Mouse (Mus musculus) E14TG2a.4 (cell line): ENCODE results near the gene Rere.

Source experiments
- H3K27me3 ChIP-seq: 2 replicates; pipeline ENCODE4 v1.6.1; 2014; ENCODE audit warnings: low read length, control low read depth; ENCODE audit not compliant: insufficient read depth
- H3K36me3 ChIP-seq: 2 replicates; pipeline ENCODE4 v1.6.1; 2014; ENCODE audit warnings: low read length, control low read depth; ENCODE audit not compliant: insufficient read depth
- H3K4me1 ChIP-seq: replicated peaks from 2 replicates; pipeline ENCODE4 v1.6.1; 2014; ENCODE audit warnings: low read depth, low read length, control low read depth
- H3K4me3 ChIP-seq: replicated peaks from 2 replicates; pipeline ENCODE4 v1.5.1; 2014; ENCODE audit warnings: mild to moderate bottlenecking, low read length
- H3K9me3 ChIP-seq: 2 replicates; pipeline ENCODE4 v1.6.1; 2014; ENCODE audit warnings: low read length, control low read depth
- CTCF ChIP-seq: conservative IDR thresholded peaks from 2 replicates; pipeline ENCODE4 v1.5.1; 2014; ENCODE audit warnings: low read length
- NANOG ChIP-seq: IDR thresholded peaks from 2 replicates; pipeline ENCODE4 v1.6.1; 2014; ENCODE audit warnings: borderline replicate concordance, low read length, mixed read lengths
- POU5F1 ChIP-seq: IDR thresholded peaks from 2 replicates; pipeline ENCODE4 v1.6.1; 2014; ENCODE audit warnings: low read length, borderline replicate concordance

The Rere gene

GRCm38 (mm10) chr4:150248917-150249316, 32.5 kb upstream of the Rere start:
- no peaks in the 10 kb centered on the region for H3K27me3 ChIP-seq
- no peak for TF ChIP-seq CTCF
- TF ChIP-seq NANOG = no peak
- no peak for TF ChIP-seq POU5F1
- H3K4me1 ChIP-seq = peaks cover 79% of the 10 kb centered on the region
- H3K9me3 ChIP-seq = no peaks in the 10 kb centered on the region
- H3K4me3 ChIP-seq = no peak overlapping the region
- peaks cover 78% of the 10 kb centered on the region for H3K36me3 ChIP-seq

GRCm38 (mm10) chr4:150249731-150250270, 31.6 kb upstream of the Rere start:
- Histone ChIP-seq H3K4me1 (peaks cover 75% of the 10 kb centered on the region), H3K27me3 (no peaks in the 10 kb centered on the region), H3K36me3 (peaks cover 77% of the 10 kb centered on the region), H3K4me3 (no peak overlapping the region), H3K9me3 (no peaks in the 10 kb centered on the region)
- TF ChIP-seq CTCF = no peak
- TF ChIP-seq NANOG = no peak
- no peak for TF ChIP-seq POU5F1

- H3K36me3 ChIP-seq = peaks cover 73% of the 10 kb centered on the region
- H3K4me3 ChIP-seq = 0 out of 2 replicates have a peak overlapping the region, but pooled peaks have one; percentile 7
- H3K9me3 ChIP-seq = no peaks in the 10 kb centered on the region
- no peaks in the 10 kb centered on the region for H3K27me3 ChIP-seq
- TF ChIP-seq CTCF = no peak
- no peak for TF ChIP-seq POU5F1
- no peak for TF ChIP-seq NANOG
- H3K4me1 ChIP-seq = peaks cover 72% of the 10 kb centered on the region
These were observed 30.7 kb upstream of the Rere start for GRCm38 (mm10) chr4:150250549-150251422.

GRCm38 (mm10) chr4:150254416-150254815, 27.0 kb upstream of the Rere start:
- H3K27me3 ChIP-seq = no peaks in the 10 kb centered on the region
- peaks cover 42% of the 10 kb centered on the region for H3K36me3 ChIP-seq
- no peak overlapping the region for H3K4me3 ChIP-seq
- TF ChIP-seq CTCF = no peak
- peaks cover 70% of the 10 kb centered on the region for H3K4me1 ChIP-seq
- no peaks in the 10 kb centered on the region for H3K9me3 ChIP-seq

GRCm38 (mm10) chr4:150255181-150255580, 26.3 kb upstream of the Rere start:
- peaks cover 70% of the 10 kb centered on the region for H3K4me1 ChIP-seq
- no peaks in the 10 kb centered on the region for H3K27me3 ChIP-seq
- peaks cover 34% of the 10 kb centered on the region for H3K36me3 ChIP-seq
- H3K9me3 ChIP-seq = no peaks in the 10 kb centered on the region
- no peak overlapping the region for H3K4me3 ChIP-seq
- TF ChIP-seq POU5F1 (no peak), NANOG (no peak), CTCF (no peak)

GRCm38 (mm10) chr4:150257252-150258204, 23.9 kb upstream of the Rere start:
- H3K27me3 ChIP-seq = no peaks in the 10 kb centered on the region
- TF ChIP-seq CTCF = peak; percentile 92
- TF ChIP-seq POU5F1 = no peak
- H3K9me3 ChIP-seq = no peaks in the 10 kb centered on the region
- peak overlapping the region; percentile 65 for H3K4me3 ChIP-seq
- peaks cover 72% of the 10 kb centered on the region for H3K4me1 ChIP-seq
- H3K36me3 ChIP-seq = peaks cover 19% of the 10 kb centered on the region

GRCm38 (mm10) chr4:150258388-150258787, 23.1 kb upstream of the Rere start:
- no peaks in the 10 kb centered on the region for H3K9me3 ChIP-seq
- H3K4me1 ChIP-seq = peaks cover 80% of the 10 kb centered on the region
- peak overlapping the region; percentile 65 for H3K4me3 ChIP-seq
- no peaks in the 10 kb centered on the region for H3K27me3 ChIP-seq
- peaks cover 19% of the 10 kb centered on the region for H3K36me3 ChIP-seq
- TF ChIP-seq NANOG (no peak), CTCF (no peak), POU5F1 (no peak)

- H3K4me1 ChIP-seq = peaks cover 89% of the 10 kb centered on the region
- H3K27me3 ChIP-seq = no peaks in the 10 kb centered on the region
- H3K4me3 ChIP-seq = peak overlapping the region; percentile 48; the same call in 1 of the 2 replicates
- peaks cover 19% of the 10 kb centered on the region for H3K36me3 ChIP-seq
- TF ChIP-seq POU5F1 = no peak
- TF ChIP-seq CTCF = 0 out of 2 replicates have a peak, but pooled peaks have one; percentile 1
- H3K9me3 ChIP-seq = no peaks in the 10 kb centered on the region
These were observed 21.9 kb upstream of the Rere start for GRCm38 (mm10) chr4:150259577-150259976.

GRCm38 (mm10) chr4:150260111-150260510, 21.3 kb upstream of the Rere start:
- TF ChIP-seq CTCF = 0 out of 2 replicates have a peak, but pooled peaks have one; percentile 0
- TF ChIP-seq NANOG = no peak
- Histone ChIP-seq H3K9me3 (no peaks in the 10 kb centered on the region), H3K36me3 (peaks cover 13% of the 10 kb centered on the region; the same call in 1 of the 2 replicates), H3K4me3 (no peak overlapping the region), H3K27me3 (no peaks in the 10 kb centered on the region), H3K4me1 (peaks cover 87% of the 10 kb centered on the region)
